Mouse (Mus musculus): ENCODE data around the gene Mme.

Mme gene

DNA sequence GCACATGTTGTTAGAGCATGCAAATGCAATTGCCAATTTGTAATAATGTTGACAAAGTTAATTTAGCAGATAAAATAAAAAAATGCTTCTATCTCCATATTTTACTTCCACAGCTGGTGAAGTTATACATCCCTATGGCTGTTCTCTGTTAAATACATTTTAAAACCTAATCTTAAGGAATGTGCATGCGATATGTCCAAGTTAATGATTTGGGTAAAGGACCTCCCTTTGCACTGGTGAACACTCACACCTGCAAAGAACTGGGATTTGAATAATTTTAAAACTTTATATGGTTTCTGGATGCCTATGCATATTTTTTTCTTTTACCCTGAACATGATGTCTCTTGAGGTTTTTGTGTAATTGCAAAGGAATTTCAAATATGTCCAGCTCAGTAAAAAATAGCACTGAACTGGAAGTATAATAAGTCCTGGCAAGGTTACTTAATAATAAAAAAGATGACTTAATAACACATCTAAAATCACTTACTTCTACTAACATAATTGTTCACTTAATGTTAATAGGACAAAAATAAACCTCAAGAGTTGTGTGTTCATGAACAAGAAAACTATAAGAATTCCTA lies 110.4 kb downstream of the Mme start:
- DNase-seq = no peak

DNA sequence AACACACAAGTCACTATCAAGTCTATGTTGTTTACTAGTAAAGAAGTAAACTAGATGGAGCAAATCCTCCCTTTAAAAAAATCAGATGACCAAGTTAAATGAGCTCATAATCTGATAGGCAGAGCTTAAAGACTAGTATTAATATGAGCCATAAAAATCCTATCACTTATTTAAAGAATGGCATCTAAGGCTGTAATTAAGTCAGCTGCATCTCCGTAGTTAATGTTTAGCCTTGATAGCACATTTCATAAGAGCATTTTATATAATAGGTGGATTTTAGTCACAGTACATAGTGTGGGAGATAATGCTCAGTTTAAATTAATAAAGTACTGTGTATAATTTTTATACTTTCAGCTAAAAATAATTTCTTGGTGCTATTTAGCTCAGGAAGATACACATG lies 118.2 kb downstream of the Mme start:
- no peak for DNase-seq

DNA sequence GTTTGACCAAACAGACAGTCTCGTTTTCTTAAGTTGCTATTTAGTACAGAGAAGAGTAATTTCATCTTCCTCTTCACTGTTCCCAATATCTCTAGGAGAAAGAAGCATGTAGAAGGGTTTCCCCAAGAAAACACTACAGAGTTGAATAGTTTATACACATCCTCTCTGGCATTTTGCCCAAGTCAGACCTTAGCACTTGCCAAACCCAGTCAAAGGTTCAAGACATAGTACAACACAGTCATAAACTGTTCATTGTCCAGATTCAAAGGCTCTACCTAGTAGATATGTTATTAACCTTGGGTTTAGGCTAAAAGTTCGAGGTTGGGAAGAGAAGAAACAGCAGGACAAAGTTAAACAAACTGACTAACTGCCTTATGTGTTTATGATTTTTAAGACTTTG lies 143.7 kb downstream of the Mme start:
- no peak for DNase-seq

DNA sequence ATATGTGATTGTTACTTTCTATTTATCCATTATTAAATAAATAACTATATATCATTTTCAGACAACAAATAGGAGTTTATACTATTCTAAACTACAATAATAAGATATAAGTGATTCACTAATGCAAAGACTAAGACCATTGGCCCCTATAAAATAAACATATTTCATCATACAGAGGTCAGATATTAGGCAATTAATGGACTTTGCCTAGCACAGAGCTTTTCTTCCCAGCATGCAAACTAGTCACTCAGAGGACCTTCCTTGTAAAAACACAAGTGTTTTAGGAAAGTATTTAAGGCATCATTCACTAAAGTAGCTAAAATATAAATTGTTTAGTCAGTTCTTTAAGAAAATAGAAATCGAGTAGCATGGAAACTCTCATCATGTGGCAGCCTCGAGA lies 149.4 kb downstream of the Mme start:
- DNase-seq = no peak

DNA sequence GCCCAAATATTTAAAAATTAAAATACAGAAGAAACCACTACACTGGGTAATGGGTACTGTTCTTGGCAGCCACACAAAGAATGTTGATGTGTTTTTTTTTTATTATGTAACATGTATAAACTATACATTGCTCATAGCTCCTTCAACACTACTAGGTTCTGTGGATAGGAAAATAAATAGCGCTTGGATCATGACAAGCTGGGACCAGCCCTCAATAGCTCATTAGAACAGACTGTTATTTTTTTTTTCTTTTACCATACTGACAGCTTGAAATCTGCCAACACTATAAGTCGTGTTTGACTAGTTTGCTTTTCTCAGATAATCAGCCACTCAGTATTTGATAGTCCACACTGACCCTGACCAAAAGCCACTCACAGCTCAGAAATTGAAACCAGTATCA lies 150.0 kb downstream of the Mme start:
- DNase-seq = no peak

DNA sequence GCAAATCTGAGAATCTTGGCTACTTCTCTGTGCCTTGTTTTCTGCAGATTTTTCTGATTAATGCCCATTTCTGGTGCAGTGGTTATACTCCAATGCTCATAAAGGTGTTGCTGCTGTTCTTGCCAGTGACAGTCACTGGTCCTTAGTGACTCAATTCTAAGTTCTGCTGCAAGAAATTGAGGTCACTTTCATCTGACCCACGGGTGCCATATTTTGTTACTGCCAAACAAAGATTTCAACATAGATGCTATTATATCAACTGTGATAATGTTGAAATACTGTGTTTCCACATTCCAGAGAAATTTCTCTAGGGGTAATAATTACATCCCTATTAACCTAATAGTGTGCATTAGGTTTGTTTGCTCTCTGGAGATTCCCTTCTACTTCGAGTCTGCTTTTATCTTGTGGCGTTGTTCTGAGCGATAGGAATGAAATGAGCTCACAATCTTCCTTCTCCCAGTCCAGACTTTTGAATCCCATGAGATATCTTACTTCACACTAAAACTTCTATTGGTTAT lies 153.1 kb downstream of the Mme start:
- no peak for DNase-seq

DNA sequence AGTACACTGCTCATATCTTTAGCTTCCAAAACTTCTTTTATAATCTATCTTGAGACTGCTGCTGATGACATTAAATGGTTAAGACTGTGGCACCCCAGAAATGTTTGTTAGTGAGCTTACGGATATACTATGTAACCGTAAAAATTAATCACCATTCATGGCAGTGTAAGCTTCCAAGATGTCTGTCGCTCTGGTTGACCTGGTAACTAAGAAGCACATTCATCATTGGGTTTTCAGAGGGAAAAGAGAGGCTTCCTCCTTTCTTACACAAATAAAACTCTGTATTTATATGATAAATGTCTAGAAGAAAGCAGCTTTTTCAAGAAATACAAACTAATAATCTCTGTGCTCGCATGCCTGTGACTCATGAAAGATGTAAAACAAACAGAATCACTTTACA lies 156.8 kb downstream of the Mme start:
- DNase-seq = no peak

DNA sequence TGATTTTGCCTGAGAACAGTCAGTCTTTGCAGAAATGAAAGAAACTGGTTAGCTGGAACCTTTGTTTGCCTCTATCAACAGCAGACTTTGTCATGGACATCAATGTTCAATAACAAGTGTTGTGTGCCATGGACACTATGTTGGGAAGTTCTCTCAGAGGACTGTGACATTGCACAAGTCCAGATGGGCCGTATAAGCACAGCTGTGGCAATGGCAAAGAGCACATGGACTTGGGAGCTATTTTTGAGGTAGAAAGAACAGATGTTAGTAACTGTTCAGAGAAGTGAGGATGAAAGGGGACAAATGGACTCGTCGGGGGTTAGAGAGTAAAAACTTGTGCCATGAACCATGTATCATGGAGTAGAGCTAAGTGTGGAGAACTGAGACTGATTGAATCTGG lies 165.1 kb downstream of the Mme start:
- no peak for DNase-seq

DNA sequence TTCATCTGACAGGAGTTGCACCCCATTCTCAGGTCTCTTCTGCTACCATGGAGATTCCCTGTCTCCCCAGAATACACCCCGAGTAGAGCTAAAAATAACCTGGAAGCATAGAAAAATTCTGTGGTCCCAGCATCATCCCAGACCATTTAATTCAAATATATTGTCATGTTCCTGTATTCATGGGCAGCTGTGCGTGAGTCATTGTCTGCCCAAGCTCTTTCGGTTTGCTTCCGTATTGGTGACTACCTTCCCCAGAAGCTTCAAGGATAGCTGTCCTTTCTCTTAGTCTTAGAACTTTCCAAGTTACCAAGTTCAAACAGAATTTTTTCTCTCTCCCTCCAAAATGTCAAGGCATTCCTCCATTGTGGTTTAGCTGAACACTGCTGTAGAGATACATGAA lies 169.7 kb downstream of the Mme start:
- no peak for DNase-seq

DNA sequence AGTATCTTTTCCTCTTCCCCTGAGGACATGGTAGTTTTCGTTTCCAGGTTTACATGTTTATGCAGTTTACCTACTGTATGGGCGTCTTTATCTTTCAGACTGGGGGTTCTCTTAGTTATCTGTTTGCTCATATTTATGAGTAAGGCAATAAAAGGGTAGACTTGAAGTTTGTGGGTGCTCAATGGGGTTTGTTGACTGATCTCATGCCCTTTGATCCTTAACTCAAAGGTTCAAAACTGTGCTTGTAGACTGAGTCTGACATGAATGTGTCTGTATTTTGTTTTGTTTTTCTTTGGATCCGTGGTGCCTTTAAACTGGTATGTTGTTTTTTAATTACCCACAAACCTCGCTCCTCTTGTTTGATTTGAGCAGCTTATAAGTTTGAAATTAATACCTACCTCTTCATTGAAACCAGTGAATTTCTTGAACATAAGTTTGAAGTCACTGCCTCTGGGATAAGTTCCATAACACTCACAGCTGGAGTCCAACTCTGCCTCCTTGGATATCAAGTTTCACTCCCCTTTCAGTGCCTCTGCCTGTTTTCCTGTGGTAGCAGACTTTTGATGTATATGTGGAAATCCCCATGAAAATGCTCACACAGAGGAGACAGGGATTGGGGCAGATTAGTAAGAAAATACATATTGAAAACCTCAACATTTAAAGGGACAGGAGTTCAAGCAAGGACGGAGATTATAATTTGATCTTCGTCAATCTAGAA lies 171.0 kb downstream of the Mme start:
- no peak for DNase-seq

DNA sequence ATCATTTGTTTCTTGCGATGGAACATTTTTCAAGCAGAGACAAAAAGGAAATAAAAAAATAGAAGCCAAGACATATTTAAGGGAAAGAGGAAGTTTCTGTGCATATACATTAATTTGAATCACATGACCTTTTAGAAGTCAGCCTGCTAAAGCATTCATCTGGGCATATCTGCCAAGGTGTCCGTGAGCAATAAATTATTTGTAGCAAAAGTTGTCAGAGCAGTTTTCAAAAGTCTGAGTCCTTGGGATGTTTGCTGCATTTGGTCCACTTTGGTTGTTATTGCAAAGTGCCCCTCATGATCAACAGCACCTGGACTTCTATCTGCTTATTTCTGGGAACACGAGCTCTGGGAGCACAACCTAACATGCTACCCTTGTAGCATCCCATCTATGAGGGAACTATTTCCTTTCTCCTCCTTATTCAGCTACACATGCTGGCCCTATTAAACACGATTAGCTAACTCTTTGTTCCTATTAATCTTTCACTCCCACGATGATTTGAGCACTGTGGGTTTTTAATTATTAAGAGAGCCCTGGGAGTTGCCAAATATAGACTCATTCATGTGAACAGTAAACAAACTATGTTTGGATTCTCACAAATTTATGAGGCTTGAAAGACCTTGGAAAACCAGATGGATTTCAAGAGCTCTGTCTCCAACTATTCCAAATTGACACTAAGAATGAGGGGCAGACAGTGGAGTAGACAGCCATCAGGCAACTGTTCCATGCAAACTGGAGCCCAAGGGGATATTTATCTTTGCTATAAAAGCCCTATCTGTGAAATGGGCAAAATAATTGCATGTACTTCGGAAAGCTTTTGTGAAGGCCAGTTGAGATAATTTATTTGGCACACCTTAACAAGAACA lies 171.9 kb downstream of the Mme start:
- DNase-seq = no peak

DNA sequence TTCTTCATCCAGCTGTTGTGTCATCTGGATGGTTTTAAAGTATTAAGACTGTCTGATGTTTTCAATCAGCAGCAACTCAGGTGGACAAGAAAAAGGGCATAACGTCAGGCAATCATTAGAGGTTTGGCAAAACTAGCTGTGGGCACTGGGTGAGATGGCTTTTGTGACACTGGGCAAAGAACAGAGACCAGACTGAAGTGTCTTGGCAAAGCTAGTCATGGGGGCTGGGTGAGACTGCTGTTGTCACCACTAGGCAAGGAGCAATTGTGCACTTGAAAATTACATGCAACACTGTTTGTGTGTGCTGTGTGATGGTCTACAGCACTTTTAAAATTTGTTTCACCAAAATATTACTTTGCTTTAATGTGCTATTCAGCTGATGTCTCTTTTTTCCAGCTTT lies 175.9 kb downstream of the Mme start:
- DNase-seq = no peak

DNA sequence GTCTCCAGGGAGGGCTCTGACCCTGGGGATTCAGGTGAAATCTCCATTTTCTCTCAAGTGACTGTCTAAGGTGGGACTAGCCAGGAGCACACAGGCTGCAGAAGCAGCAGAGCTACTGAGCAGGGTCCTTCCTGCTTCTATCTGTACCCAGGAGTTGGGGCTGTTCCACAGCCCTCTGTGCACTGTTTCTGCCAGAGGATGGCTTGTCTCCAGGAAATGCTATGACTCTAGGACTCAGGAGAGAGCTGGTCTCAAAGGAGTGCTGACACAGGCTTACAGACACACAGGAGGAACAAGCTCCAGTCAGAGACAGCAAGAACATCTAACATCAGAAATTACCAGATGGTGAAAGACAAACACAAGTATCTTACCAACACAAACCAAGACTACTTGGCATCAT lies 176.4 kb downstream of the Mme start:
- no peak for DNase-seq

DNA sequence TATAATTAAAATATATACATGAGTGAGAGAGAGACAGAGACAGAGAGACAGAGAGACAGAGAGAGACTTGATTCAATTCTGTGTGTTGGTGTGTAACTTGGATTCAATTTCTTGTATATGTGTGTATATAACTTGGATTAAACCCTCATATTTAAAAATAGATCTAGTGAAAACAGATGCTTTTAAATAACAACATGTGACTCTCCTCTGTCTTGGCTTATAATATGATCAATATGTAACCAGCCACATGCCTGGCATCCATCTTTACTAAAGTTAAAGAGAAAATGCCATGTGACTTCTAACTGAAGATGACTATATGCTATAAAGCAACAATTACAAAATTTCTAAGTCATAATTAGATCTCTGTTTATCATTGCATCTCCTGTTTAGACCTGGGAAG lies 182.2 kb downstream of the Mme start:
- DNase-seq = no peak
